26 mouse cellular contexts compared by ENCODE assay signal in the genomic region with DNA sequence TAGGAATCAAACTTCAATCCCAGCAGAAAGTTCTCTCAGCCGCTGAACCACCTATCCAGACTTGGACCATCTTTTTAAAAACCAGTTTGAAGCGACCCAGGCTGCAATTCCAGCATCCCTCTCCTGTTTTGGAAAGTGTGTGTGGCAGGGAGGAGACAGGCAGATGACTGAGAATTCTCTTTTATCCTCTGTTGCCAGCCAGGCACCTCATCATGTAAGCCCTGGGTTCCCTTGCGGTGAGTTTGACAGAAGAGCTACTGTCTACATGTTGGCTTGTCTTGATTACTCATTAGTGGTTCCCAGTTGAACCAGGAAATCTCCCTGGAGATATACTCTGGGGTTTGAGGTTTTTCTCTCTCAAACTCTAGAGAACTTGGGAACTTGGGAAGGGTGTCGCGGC.
DNase-seq lines count a peak whose midpoint lies in the region; ATAC-seq lines count a peak whose summit lies in the region.
"Had no signal": no experiment of that assay in that cellular context is flagged by ENCODE, and none has a peak within 500 bp of the region (broad histone marks: within the 10 kb centered on the region; RNA-seq: fewer than 3 reads in every experiment).

No protein-coding gene starts in this region.

- intact Hi-C loops in heart, postnatal 25 days (cut with DNase I) = no loop called here

- H3K4me2 ChIP-seq in limb, embryonic 12.5 days = no peak overlapping the region
- H3K4me2 ChIP-seq: embryonic facial prominence, embryonic 13.5 days; embryonic facial prominence, embryonic 15.5 days; forebrain, embryonic 12.5 days had no signal

- no peak for ATAC-seq in limb, embryonic 12.5 days (ENCODE audit: insufficient number of reproducible peaks, insufficient read depth, low FRiP score, low TSS enrichment, low read depth)
- ATAC-seq: CD4-positive, CD25-positive, alpha-beta regulatory T cell, adult 4 months; forebrain, embryonic 14.5 days; forebrain, embryonic 16.5 days had no signal

- H3K36me3 ChIP-seq in limb, embryonic 12.5 days = no peaks in the 10 kb centered on the region
- H3K36me3 ChIP-seq: embryonic facial prominence, embryonic 13.5 days; embryonic facial prominence, embryonic 15.5 days; forebrain, embryonic 10.5 days; forebrain, embryonic 12.5 days had no signal

- peak; percentile 69 for DNase-seq in heart, adult 11 months
- no peak for DNase-seq in heart, postnatal 25 days (ENCODE audit: low spot score)
- DNase-seq in Muller cell, postnatal 12 days (ENCODE audit: inconsistent ontology term) = peak; percentile 61
- no peak for DNase-seq in right cerebral cortex, adult 18-20 months
- DNase-seq: adrenal gland, adult 2 months; adrenal gland, postnatal 10 days; adrenal gland, postnatal 25 days; B cell, adult 2 months; cerebellum, adult 11 months; cerebellum, adult 18-20 months; cerebellum, adult 8-10 months; cerebellum, adult 9-11 months; cerebellum, postnatal 14 days; cerebellum, postnatal 36 days; embryo, embryonic 11 days had no signal

- 67% methylated on average over 5 of the region's 5 CpGs for WGBS in limb, embryonic 12.5 days

- peak overlapping the region; percentile 18; the same call in 1 of the 2 replicates for H3K27ac ChIP-seq in limb, embryonic 12.5 days
- H3K27ac ChIP-seq: embryonic facial prominence, embryonic 15.5 days; forebrain, embryonic 10.5 days; forebrain, embryonic 12.5 days had no signal

- H3K4me3 ChIP-seq in limb, embryonic 12.5 days (replicated peaks) = no peak overlapping the region
- H3K4me3 ChIP-seq: embryonic facial prominence, embryonic 13.5 days; embryonic facial prominence, embryonic 15.5 days; erythroblast, embryonic 14.5 days; forebrain, embryonic 10.5 days; forebrain, embryonic 12.5 days had no signal

- H3K9me3 ChIP-seq in limb, embryonic 12.5 days = no peaks in the 10 kb centered on the region
- H3K9me3 ChIP-seq: embryonic facial prominence, embryonic 13.5 days; embryonic facial prominence, embryonic 15.5 days; forebrain, embryonic 10.5 days; forebrain, embryonic 12.5 days; G1E had no signal

- H3K4me1 ChIP-seq in limb, embryonic 12.5 days (replicated peaks) = peaks cover 28% of the 10 kb centered on the region
- H3K4me1 ChIP-seq: embryonic facial prominence, embryonic 13.5 days had no signal

- H3K9ac ChIP-seq in limb, embryonic 12.5 days (replicated peaks) = no peak overlapping the region
- H3K9ac ChIP-seq: embryonic facial prominence, embryonic 13.5 days; embryonic facial prominence, embryonic 15.5 days; forebrain, embryonic 12.5 days had no signal

- H3K27me3 ChIP-seq in limb, embryonic 12.5 days = no peaks in the 10 kb centered on the region
- H3K27me3 ChIP-seq: CH12.LX; embryonic facial prominence, embryonic 13.5 days; embryonic facial prominence, embryonic 15.5 days; forebrain, embryonic 12.5 days had no signal

Comparison
In these comparisons a context has a peak if more than half of its experiments do, and no peak if none do; other contexts are left out.
1. DNase-seq: peak in heart, adult 11 months (single experiment) and Muller cell, postnatal 12 days (single experiment); none in heart, postnatal 25 days (single experiment) and right cerebral cortex, adult 18-20 months (single experiment).